In genomic region chr7:6154164-6154563, GRCm38 (mm10) we compare ENCODE assay signal across 9 mouse cellular contexts. TPM values are rescaled to one million over a fixed set of nuclear protein-coding genes. Genes with fewer than 3 reads are reported as not detected.
A peak's percentile ranks its signal among the peaks of the same experiment; 100 is the strongest.
DNase-seq lines count a peak whose midpoint lies in the region; ATAC-seq lines count a peak whose summit lies in the region.
"Had no signal": no experiment of that assay in that cellular context is flagged by ENCODE, and none has a peak within 500 bp of the region (broad histone marks: within the 10 kb centered on the region; RNA-seq: fewer than 3 reads in every experiment).

No protein-coding gene starts in this region.

- H3K9me3 ChIP-seq in kidney, embryonic 16.5 days (ENCODE audit: low read length), result no peaks in the 10 kb centered on the region
- H3K9me3 ChIP-seq in embryonic facial prominence, embryonic 12.5 days, result no peaks in the 10 kb centered on the region
- no peaks in the 10 kb centered on the region for H3K9me3 ChIP-seq in intestine, embryonic 14.5 days (ENCODE audit: control insufficient read depth, low read length)
- H3K9me3 ChIP-seq in neural tube, embryonic 12.5 days, result no peaks in the 10 kb centered on the region

- peaks cover 30% of the 10 kb centered on the region for H3K4me1 ChIP-seq in kidney, embryonic 16.5 days (ENCODE audit: insufficient read depth, low read length)
- peaks cover 14% of the 10 kb centered on the region for H3K4me1 ChIP-seq in embryonic facial prominence, embryonic 12.5 days
- peaks cover 13% of the 10 kb centered on the region; the same call in 1 of the 2 replicates for H3K4me1 ChIP-seq in intestine, embryonic 14.5 days (replicated peaks; ENCODE audit: control insufficient read depth, insufficient read depth, low read length)
- H3K4me1 ChIP-seq in neural tube, embryonic 12.5 days, result peaks cover 26% of the 10 kb centered on the region

- no peaks in the 10 kb centered on the region for H3K36me3 ChIP-seq in kidney, embryonic 16.5 days (ENCODE audit: insufficient read depth, low read length)
- H3K36me3 ChIP-seq in embryonic facial prominence, embryonic 12.5 days, result no peaks in the 10 kb centered on the region
- no peaks in the 10 kb centered on the region for H3K36me3 ChIP-seq in intestine, embryonic 14.5 days (ENCODE audit: control insufficient read depth, insufficient read depth, low read length)
- no peaks in the 10 kb centered on the region for H3K36me3 ChIP-seq in neural tube, embryonic 12.5 days

- 46% methylated on average over 5 of the region's 5 CpGs for WGBS in kidney, embryonic 16.5 days
- 81% methylated on average over 5 of the region's 5 CpGs for WGBS in embryonic facial prominence, embryonic 12.5 days
- 77% methylated on average over 5 of the region's 5 CpGs for WGBS in intestine, embryonic 14.5 days
- WGBS in neural tube, embryonic 12.5 days, result 88% methylated on average over 5 of the region's 5 CpGs

- no peaks in the 10 kb centered on the region for H3K27me3 ChIP-seq in kidney, embryonic 16.5 days (ENCODE audit: insufficient read depth, low read length)
- H3K27me3 ChIP-seq in embryonic facial prominence, embryonic 12.5 days, result no peaks in the 10 kb centered on the region
- H3K27me3 ChIP-seq in intestine, embryonic 14.5 days (replicated peaks; ENCODE audit: control insufficient read depth, insufficient read depth, low read length), result no peaks in the 10 kb centered on the region
- H3K27me3 ChIP-seq in neural tube, embryonic 12.5 days (replicated peaks), result no peaks in the 10 kb centered on the region

- peak overlapping the region; percentile 96; the same call in 1 of the 2 replicates for H3K27ac ChIP-seq in kidney, embryonic 16.5 days (ENCODE audit: low read length)
- H3K27ac ChIP-seq in embryonic facial prominence, embryonic 12.5 days, result no peak overlapping the region
- peak overlapping the region; percentile 82; the same call in 1 of the 2 replicates for H3K27ac ChIP-seq in intestine, embryonic 14.5 days (ENCODE audit: low read depth)
- no peak overlapping the region for H3K27ac ChIP-seq in neural tube, embryonic 12.5 days

- H3K9ac ChIP-seq in kidney, embryonic 16.5 days (replicated peaks; ENCODE audit: low read length), result peak overlapping the region; percentile 90
- H3K9ac ChIP-seq in embryonic facial prominence, embryonic 12.5 days, result peak overlapping the region; percentile 95; the same call in 1 of the 2 replicates
- peak overlapping the region; percentile 94 for H3K9ac ChIP-seq in intestine, embryonic 14.5 days (ENCODE audit: low read length)
- no peak overlapping the region for H3K9ac ChIP-seq in neural tube, embryonic 12.5 days

- no peak for ATAC-seq in kidney, embryonic 16.5 days (ENCODE audit: low FRiP score, low TSS enrichment)
- ATAC-seq in embryonic facial prominence, embryonic 12.5 days (ENCODE audit: insufficient number of reproducible peaks, insufficient read depth, low FRiP score, low TSS enrichment), result no peak
- no peak for ATAC-seq in intestine, embryonic 14.5 days (replicated peaks; ENCODE audit: low FRiP score, low TSS enrichment, low read depth)
- no peak for ATAC-seq in neural tube, embryonic 12.5 days (ENCODE audit: low FRiP score, low read depth)

- DNase-seq in kidney, postnatal 10 days, result no peak
- DNase-seq in intestine, embryonic 14.5 days (ENCODE audit: low spot score), result no peak
- DNase-seq in cerebellum, postnatal 25 days, result no peak
- DNase-seq in MN1 (ENCODE audit: low spot score), result no peak
- DNase-seq in ovary, postnatal 14 days (ENCODE audit: low spot score), result no peak
- DNase-seq: layer of hippocampus, adult 9-11 months had no signal

- H3K4me2 ChIP-seq in kidney, embryonic 16.5 days (replicated peaks; ENCODE audit: low read depth, low read length), result peak overlapping the region; percentile 78
- H3K4me2 ChIP-seq in embryonic facial prominence, embryonic 12.5 days (replicated peaks), result peak overlapping the region; percentile 94
- peak overlapping the region; percentile 74 for H3K4me2 ChIP-seq in intestine, embryonic 14.5 days (ENCODE audit: low read length)
- H3K4me2 ChIP-seq in neural tube, embryonic 12.5 days (replicated peaks), result peak overlapping the region; percentile 96

- peak overlapping the region; percentile 88 for H3K4me3 ChIP-seq in kidney, embryonic 16.5 days (ENCODE audit: low read length)
- H3K4me3 ChIP-seq in embryonic facial prominence, embryonic 12.5 days, result peak overlapping the region; percentile 83
- peak overlapping the region; percentile 82; the same call in 1 of the 2 replicates for H3K4me3 ChIP-seq in intestine, embryonic 14.5 days (ENCODE audit: low read depth, low read length)
- peak overlapping the region; percentile 78; the same call in 1 of the 2 replicates for H3K4me3 ChIP-seq in neural tube, embryonic 12.5 days

RNA-seq across cellular contexts. Expression of gene Zfp787, which starts 1.6 kb away (rescaled TPM):
- polyA plus RNA-seq in kidney, embryonic 16.5 days (2015; fragmentation: Nextera tagmentation; extraction: Ambion mirVana), result 27.7 and 31.8 TPM in 2 replicates
- 31.9 and 33.8 TPM in 2 replicates for polyA plus RNA-seq in embryonic facial prominence, embryonic 12.5 days (2016; fragmentation: Nextera tagmentation; extraction: Ambion mirVana)
- 14.2 and 14.6 TPM in 2 replicates for polyA plus RNA-seq in intestine, embryonic 14.5 days (2014; fragmentation: Nextera tagmentation; extraction: Ambion mirVana)
- 36.4 and 37.0 TPM in 2 replicates for polyA plus RNA-seq in neural tube, embryonic 12.5 days (2016; fragmentation: Nextera tagmentation; extraction: Ambion mirVana)

RNA-seq across cellular contexts. Expression of gene Zfp444, which starts 17.9 kb away (rescaled TPM):
- 69.9 and 73.5 TPM in 2 replicates for polyA plus RNA-seq in kidney, embryonic 16.5 days (2015; fragmentation: Nextera tagmentation; extraction: Ambion mirVana)
- polyA plus RNA-seq in embryonic facial prominence, embryonic 12.5 days (2016; fragmentation: Nextera tagmentation; extraction: Ambion mirVana), result 80.2 and 80.4 TPM in 2 replicates
- 49.9 and 54.0 TPM in 2 replicates for polyA plus RNA-seq in intestine, embryonic 14.5 days (2014; fragmentation: Nextera tagmentation; extraction: Ambion mirVana)
- polyA plus RNA-seq in neural tube, embryonic 12.5 days (2016; fragmentation: Nextera tagmentation; extraction: Ambion mirVana), result 78.1 and 86.0 TPM in 2 replicates

RNA-seq across cellular contexts. Expression of gene Galp, which starts 42.7 kb away (rescaled TPM):
- not detected in 2 replicates for polyA plus RNA-seq in kidney, embryonic 16.5 days (2015; fragmentation: Nextera tagmentation; extraction: Ambion mirVana)
- polyA plus RNA-seq in embryonic facial prominence, embryonic 12.5 days (2016; fragmentation: Nextera tagmentation; extraction: Ambion mirVana), result not detected in 2 replicates
- polyA plus RNA-seq in intestine, embryonic 14.5 days (2014; fragmentation: Nextera tagmentation; extraction: Ambion mirVana), result not detected in 2 replicates
- not detected in 2 replicates for polyA plus RNA-seq in neural tube, embryonic 12.5 days (2016; fragmentation: Nextera tagmentation; extraction: Ambion mirVana)

Comparison
In these comparisons a context has a peak if more than half of its experiments do, and no peak if none do; other contexts are left out.
1. H3K27ac ChIP-seq: peak in kidney, embryonic 16.5 days (single experiment) and intestine, embryonic 14.5 days (single experiment); none in embryonic facial prominence, embryonic 12.5 days (single experiment) and neural tube, embryonic 12.5 days (single experiment).
2. Peak in every context shown above with its lines, with median percentiles within 50 percentile points of each other: H3K4me2 ChIP-seq and H3K4me3 ChIP-seq.